Mouse (Mus musculus) adipocyte (in vitro differentiated cells): ENCODE data around the gene Tmprss11c.
A peak's percentile ranks its signal among the peaks of the same experiment; 100 is the strongest.
"Not testable (repeated sequence)": the region's sequence is repeated elsewhere in the genome, so short reads cannot be mapped to it uniquely, and the experiment has no call there.

Experiments used
- DNase-seq: peaks from one replicate; pipeline ENCODE4 v3.0.0-alpha.2; 2016; ENCODE audit warnings: low spot score

Tmprss11c gene

GRCm38 (mm10) chr5:86289208-86289607 is at the start of gene Tmprss11c:
TSS of gene Tmprss11c (minus strand) at chr5:86289308.
- DNase-seq, result no peak

DNA sequence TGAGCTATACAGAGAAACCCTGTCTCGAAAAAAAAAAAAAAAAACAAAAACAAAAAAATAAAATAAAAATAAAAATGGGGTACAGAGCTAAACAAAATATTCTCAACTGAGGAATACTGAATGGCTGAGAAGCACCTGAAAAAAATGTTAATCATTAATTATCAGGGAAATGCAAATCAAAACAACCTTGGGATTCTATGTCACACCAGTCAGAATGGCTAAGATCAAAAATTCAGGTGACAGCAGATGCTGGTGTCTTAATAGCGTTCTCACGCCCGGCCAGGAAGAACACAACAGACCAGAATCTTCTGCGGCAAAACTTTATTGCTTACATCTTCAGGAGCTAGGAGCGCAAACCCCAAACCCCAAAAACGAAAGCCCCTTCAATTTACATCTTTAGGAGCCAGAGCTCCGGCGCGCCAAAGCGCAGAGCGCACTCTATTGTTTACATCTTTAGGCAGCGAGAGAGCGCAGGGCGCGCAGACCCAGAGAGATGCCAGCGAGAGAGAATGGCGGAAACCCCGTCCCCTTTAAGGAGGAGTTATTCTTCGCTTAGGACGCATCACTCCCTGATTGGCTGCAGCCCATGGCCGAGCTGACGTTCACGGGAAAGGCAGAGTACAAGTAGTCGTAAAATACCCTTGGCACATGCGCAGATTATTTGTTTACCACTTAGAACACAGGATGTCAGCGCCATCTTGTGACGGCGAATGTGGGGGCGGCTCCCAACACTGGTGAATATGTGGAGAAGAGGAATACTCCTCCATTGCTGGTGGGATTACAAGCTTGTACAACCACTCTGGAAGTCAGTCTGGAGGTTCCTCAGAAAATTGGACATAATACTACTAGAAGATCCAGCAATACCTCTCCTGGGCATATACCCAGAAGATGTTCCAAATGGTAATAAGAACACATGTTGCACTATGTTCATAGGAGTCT is 29.2 kb upstream of the Tmprss11c start:
- DNase-seq, result not testable (repeated sequence)

- peak; percentile 12 for DNase-seq
Measured at GRCm38 (mm10) chr5:86306116-86306515, 17.0 kb upstream of the Tmprss11c start.

DNA sequence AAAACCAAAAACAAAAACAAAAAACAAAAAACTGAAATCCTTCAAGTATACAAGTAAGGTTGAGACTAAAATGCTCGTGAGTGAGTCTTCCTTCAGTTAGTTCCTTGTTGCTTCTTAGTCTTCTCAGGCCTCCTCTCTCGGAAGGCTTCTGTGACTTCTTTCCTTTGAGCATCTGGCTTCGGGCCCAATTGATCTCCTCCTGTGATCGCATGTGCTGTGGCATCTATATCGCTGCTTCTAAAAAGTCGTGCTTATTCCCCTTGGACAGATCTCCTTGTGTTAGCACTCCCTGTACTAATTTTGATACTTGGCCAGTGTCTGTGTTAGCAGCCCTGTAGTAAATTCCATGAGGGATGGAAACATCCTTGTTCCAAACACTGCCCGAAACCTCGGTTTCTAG is 14.8 kb upstream of the Tmprss11c start:
- no peak for DNase-seq

- DNase-seq, result no peak
Measured at GRCm38 (mm10) chr5:86246559-86246958, 42.5 kb downstream of the Tmprss11c start.

GRCm38 (mm10) chr5:86244880-86245279 is 44.2 kb downstream of the Tmprss11c start:
- no peak for DNase-seq

GRCm38 (mm10) chr5:86244275-86244674 is 44.8 kb downstream of the Tmprss11c start:
- DNase-seq, result no peak

DNA sequence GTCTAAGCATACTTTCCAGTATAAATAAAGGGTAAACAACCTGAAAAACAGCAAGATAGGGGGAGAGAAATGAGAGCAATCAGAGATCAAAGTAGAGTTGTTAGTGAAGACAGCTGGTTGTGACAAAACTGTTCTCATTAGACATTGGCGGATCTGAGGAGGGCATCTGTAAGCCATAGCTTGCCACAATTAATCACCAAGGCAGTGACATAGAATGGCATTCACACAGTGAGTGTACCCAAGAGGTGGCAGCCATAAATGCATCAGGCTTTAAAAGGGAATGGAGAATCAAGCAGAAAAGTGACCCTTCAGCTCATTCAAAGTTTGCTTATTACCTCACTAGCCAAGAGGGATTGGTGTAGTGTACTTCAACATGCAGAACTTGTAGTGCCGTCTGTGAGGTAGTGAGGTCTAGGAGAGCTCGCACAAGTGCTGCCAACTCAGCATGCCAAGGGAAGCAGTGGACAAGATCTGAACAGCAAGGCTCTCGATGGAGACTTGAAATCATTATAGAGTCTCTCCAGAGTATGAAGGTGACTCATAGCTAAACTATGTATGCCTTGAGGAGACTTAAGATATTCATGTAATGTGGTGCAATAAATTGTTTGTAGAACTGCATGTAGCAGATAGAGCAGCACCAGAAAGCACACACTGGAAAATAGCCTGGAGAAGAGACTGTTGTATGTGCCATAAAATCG is 61.8 kb downstream of the Tmprss11c start:
- peak; percentile 9 for DNase-seq

GRCm38 (mm10) chr5:86197801-86198200 is 91.3 kb downstream of the Tmprss11c start, which contains the start of gene Gnrhr:
TSS of gene Gnrhr (minus strand) at chr5:86197901.
- no peak for DNase-seq

GRCm38 (mm10) chr5:86191356-86191755 is 97.8 kb downstream of the Tmprss11c start:
- peak; percentile 77 for DNase-seq

DNA sequence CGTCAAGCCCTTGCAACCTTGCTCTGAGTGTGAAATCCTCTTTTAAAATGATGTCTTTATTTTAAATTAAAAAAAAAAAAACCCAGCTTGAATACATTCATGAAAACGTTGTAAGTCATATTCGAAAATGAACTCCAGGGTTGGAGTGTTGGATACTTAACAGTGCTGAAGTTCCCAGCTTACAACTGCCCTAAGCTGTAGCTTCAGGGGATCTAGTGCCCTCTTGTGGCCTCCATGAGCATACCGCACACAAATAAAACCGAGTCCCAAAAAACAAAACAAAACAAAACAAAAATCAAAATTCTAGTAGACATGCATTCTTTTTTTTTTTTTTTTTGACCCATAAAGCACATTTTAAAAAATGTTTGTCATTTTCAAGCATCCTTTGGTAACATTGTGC is 98.3 kb downstream of the Tmprss11c start:
- DNase-seq, result peak; percentile 84

DNA sequence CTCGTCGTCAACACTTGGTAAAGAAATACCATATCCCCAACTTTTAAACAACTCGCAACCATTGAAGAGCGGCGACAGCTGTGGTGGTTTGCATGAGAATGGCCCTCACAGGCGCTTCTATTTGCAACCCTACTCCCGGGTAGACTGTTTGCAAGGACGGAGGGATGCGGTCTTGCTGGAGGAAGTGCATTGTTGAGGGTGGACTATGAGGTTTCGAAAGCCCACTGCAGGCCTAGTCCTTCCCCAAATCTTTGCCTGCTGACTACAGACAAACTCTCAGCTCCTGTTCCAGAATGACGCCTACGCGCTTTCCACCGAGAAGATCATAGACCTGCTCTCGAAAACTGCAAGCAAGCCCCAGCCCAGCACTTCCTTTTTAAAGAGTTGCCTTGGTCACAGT is 98.8 kb downstream of the Tmprss11c start:
- DNase-seq, result no peak

GRCm38 (mm10) chr5:86187441-86187840 is 101.7 kb downstream of the Tmprss11c start:
- no peak for DNase-seq
